In the genomic region with DNA sequence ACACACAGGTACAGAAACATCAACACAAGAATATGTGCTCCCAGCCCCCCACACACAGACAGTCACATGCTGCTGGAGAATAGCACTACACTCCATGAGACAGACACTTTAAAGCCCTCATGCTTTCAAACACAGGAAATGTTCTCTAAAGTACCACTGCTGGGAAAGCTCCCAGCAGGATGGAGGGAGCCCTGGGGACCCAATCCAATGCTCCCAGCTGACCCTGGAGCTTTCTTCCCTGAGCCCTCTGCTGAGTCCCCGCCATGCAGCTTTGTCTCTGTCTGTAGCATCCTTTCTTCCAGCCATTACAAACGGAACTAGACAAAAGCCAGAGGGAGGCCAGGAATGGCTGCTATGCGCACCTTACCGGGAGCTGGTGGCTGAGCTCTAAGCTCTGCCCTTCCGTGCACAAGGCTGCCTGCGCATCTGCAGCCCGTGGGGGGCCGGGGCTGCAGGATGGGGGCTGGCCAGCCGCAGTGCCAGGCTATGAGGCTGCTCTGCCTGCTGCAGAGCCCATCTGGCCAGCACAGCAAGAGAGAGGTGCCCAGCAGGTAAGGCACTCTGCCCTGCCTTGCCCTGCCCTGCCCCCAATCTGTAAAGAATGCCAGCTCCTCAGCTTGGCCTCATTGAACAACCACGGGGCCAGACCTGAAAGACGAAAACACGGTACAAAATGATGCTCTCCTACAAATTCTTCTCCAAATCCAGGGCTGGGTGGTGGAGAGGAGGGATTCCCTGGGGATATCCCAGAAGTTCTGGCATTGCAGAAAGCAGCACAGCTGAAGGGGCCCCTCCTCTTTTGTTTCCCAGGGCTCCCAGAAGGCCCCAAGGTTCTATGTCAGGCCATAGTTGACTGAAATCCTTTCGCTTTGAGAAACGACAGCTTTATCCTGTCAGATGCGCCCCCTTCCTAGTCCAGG, we compare ENCODE assay signal across 8 mouse cellular contexts. TPM values are rescaled to one million over a fixed set of nuclear protein-coding genes. Genes with fewer than 3 reads are reported as not detected.
A peak's percentile ranks its signal among the peaks of the same experiment; 100 is the strongest.
DNase-seq lines count a peak whose midpoint lies in the region; ATAC-seq and TF ChIP-seq lines count a peak whose summit lies in the region.

No protein-coding gene starts in this region.

- H3K27ac ChIP-seq in embryonic facial prominence, embryonic 14.5 days (replicated peaks; ENCODE audit: low read depth, low read length) = no peak overlapping the region
- H3K27ac ChIP-seq in hindbrain, postnatal 0 days = peak overlapping the region; percentile 93
- H3K27ac ChIP-seq in midbrain, embryonic 14.5 days (replicated peaks; ENCODE audit: low read depth, low read length) = peak overlapping the region; percentile 84
- no peak overlapping the region for H3K27ac ChIP-seq in liver, embryonic 12.5 days

- no peaks in the 10 kb centered on the region; the same call in 1 of the 2 replicates for H3K4me1 ChIP-seq in embryonic facial prominence, embryonic 14.5 days (ENCODE audit: control insufficient read depth, insufficient read depth, low read length)
- H3K4me1 ChIP-seq in hindbrain, postnatal 0 days (ENCODE audit: insufficient read depth, low read length) = peaks cover 14% of the 10 kb centered on the region
- H3K4me1 ChIP-seq in midbrain, embryonic 14.5 days (ENCODE audit: control insufficient read depth, insufficient read depth, low read length) = peaks cover 12% of the 10 kb centered on the region
- no peaks in the 10 kb centered on the region for H3K4me1 ChIP-seq in liver, embryonic 12.5 days

- ATAC-seq in embryonic facial prominence, embryonic 14.5 days (ENCODE audit: low read depth) = peak; percentile 53
- peak; percentile 71 for ATAC-seq in hindbrain, postnatal 0 days
- ATAC-seq in midbrain, embryonic 14.5 days (ENCODE audit: low FRiP score, low TSS enrichment) = no peak; the same call in 1 of the 2 replicates
- no peak for ATAC-seq in monocyte, adult 5-6 weeks (replicated peaks; ENCODE audit: insufficient number of reproducible peaks, low FRiP score, low TSS enrichment, poor library complexity, severe bottlenecking)
- ATAC-seq in liver, embryonic 12.5 days = no peak

- peak overlapping the region; percentile 35; the same call in 1 of the 2 replicates for H3K9ac ChIP-seq in embryonic facial prominence, embryonic 14.5 days (ENCODE audit: low read depth, low read length)
- peak overlapping the region; percentile 54 for H3K9ac ChIP-seq in hindbrain, postnatal 0 days (replicated peaks; ENCODE audit: low read length)
- peak overlapping the region; percentile 60 for H3K9ac ChIP-seq in midbrain, embryonic 14.5 days (replicated peaks; ENCODE audit: low read length)
- no peak overlapping the region for H3K9ac ChIP-seq in liver, embryonic 12.5 days

- no peaks in the 10 kb centered on the region for H3K36me3 ChIP-seq in embryonic facial prominence, embryonic 14.5 days (ENCODE audit: control insufficient read depth, insufficient read depth, low read length)
- 0 out of 2 replicates have a peak, but pooled peaks cover 3% of the 10 kb centered on the region for H3K36me3 ChIP-seq in hindbrain, postnatal 0 days (ENCODE audit: insufficient read depth, low read length)
- H3K36me3 ChIP-seq in midbrain, embryonic 14.5 days (ENCODE audit: control insufficient read depth, insufficient read depth, low read length) = 0 out of 2 replicates have a peak, but pooled peaks cover 9% of the 10 kb centered on the region
- no peaks in the 10 kb centered on the region for H3K36me3 ChIP-seq in liver, embryonic 12.5 days

- H3K4me2 ChIP-seq in embryonic facial prominence, embryonic 14.5 days (ENCODE audit: low read depth, low read length) = peak overlapping the region; percentile 23
- peak overlapping the region; percentile 52 for H3K4me2 ChIP-seq in hindbrain, postnatal 0 days (ENCODE audit: low read depth, low read length)
- peak overlapping the region; percentile 51 for H3K4me2 ChIP-seq in midbrain, embryonic 14.5 days (ENCODE audit: low read length)
- no peak overlapping the region for H3K4me2 ChIP-seq in liver, embryonic 12.5 days

- no peaks in the 10 kb centered on the region for H3K9me3 ChIP-seq in embryonic facial prominence, embryonic 14.5 days (ENCODE audit: control insufficient read depth, low read length)
- H3K9me3 ChIP-seq in hindbrain, postnatal 0 days (ENCODE audit: low read length) = no peaks in the 10 kb centered on the region
- no peaks in the 10 kb centered on the region for H3K9me3 ChIP-seq in midbrain, embryonic 14.5 days (ENCODE audit: control insufficient read depth, low read length)
- no peaks in the 10 kb centered on the region for H3K9me3 ChIP-seq in liver, embryonic 12.5 days (replicated peaks)

- intact Hi-C loops in heart, postnatal 14 days (cut with DNase I) = no loop called here

- 11% methylated on average over 13 of the region's 15 CpGs for WGBS in embryonic facial prominence, embryonic 14.5 days
- 6% methylated on average over 15 of the region's 15 CpGs for WGBS in hindbrain, postnatal 0 days
- WGBS in midbrain, embryonic 14.5 days = 6% methylated on average over 15 of the region's 15 CpGs
- WGBS in liver, embryonic 12.5 days (ENCODE audit: insufficient replicate concordance) = 43% methylated on average over 15 of the region's 15 CpGs

- H3K4me3 ChIP-seq in embryonic facial prominence, embryonic 14.5 days (ENCODE audit: low read depth, low read length) = no peak overlapping the region
- H3K4me3 ChIP-seq in hindbrain, postnatal 0 days (ENCODE audit: low read length) = peak overlapping the region; percentile 26
- H3K4me3 ChIP-seq in midbrain, embryonic 14.5 days (replicated peaks; ENCODE audit: low read depth, low read length) = peak overlapping the region; percentile 26
- H3K4me3 ChIP-seq in liver, embryonic 12.5 days = no peak overlapping the region

- no peaks in the 10 kb centered on the region for H3K27me3 ChIP-seq in embryonic facial prominence, embryonic 14.5 days (replicated peaks; ENCODE audit: control insufficient read depth, insufficient read depth, low read length)
- no peaks in the 10 kb centered on the region for H3K27me3 ChIP-seq in hindbrain, postnatal 0 days (ENCODE audit: insufficient read depth, low read length)
- H3K27me3 ChIP-seq in midbrain, embryonic 14.5 days (ENCODE audit: control insufficient read depth, insufficient read depth, low read length) = no peaks in the 10 kb centered on the region
- H3K27me3 ChIP-seq in liver, embryonic 12.5 days (replicated peaks) = peaks cover 31% of the 10 kb centered on the region

- no peak for TF ChIP-seq CTCF in hindbrain, postnatal 0 days (IDR thresholded peaks at IDR 0.05; ENCODE audit: low read depth)

- DNase-seq in heart, adult 18-20 months = peak; percentile 19 to 42
- no peak for DNase-seq in heart, postnatal 14 days
- no peak for DNase-seq in embryonic facial prominence, embryonic 14.5 days (ENCODE audit: low spot score)
- peak; percentile 50 for DNase-seq in hindbrain, postnatal 0 days (ENCODE audit: low spot score)
- peak; percentile 61 for DNase-seq in midbrain, embryonic 14.5 days
- no peak for DNase-seq in left cerebral cortex, adult 11 months (ENCODE audit: low spot score)

RNA-seq across cellular contexts. Expression of gene Papolb, which starts 20.5 kb away (rescaled TPM):
- total RNA-seq in heart, adult 18-20 months (2021) = under 1 TPM in 1 of 2 experiments, not detected in 1; 0.15 TPM
- under 1 TPM; 0.17 to 0.22 TPM for total RNA-seq in heart, postnatal 14 days (2021)
- 0.09 and 0.18 TPM in 2 replicates for polyA plus RNA-seq in embryonic facial prominence, embryonic 14.5 days (2014; fragmentation: Nextera tagmentation; extraction: Ambion mirVana)
- total RNA-seq in hindbrain, postnatal 0 days (2014; rRNA removed) = 0.32 and 0.37 TPM in 2 replicates
- 0.14 and 0.16 TPM in 2 replicates for polyA plus RNA-seq in hindbrain, postnatal 0 days (2015; fragmentation: Nextera tagmentation; extraction: Ambion mirVana)
- polyA plus RNA-seq in midbrain, embryonic 14.5 days (2014; fragmentation: Nextera tagmentation; extraction: Ambion mirVana) = 0.32 and 0.34 TPM in 2 replicates
- not detected in 3 replicates for total RNA-seq in monocyte, adult 5-6 weeks (2017)
- 0.05 TPM in 1 of 2 replicates, not detected in the other for polyA plus RNA-seq in liver, embryonic 12.5 days (2016; fragmentation: Nextera tagmentation; extraction: Ambion mirVana)

RNA-seq across cellular contexts. Expression of gene Radil, which starts 41.5 kb away (rescaled TPM):
- 1 to 10 TPM; 1.4 to 2.1 TPM for total RNA-seq in heart, adult 18-20 months (2021)
- total RNA-seq in heart, postnatal 14 days (2021) = 1 to 10 TPM; 2.8 to 3.7 TPM
- polyA plus RNA-seq in embryonic facial prominence, embryonic 14.5 days (2014; fragmentation: Nextera tagmentation; extraction: Ambion mirVana) = 5.2 and 5.4 TPM in 2 replicates
- total RNA-seq in hindbrain, postnatal 0 days (2014; rRNA removed) = 17.7 and 20.0 TPM in 2 replicates
- 11.9 and 12.4 TPM in 2 replicates for polyA plus RNA-seq in hindbrain, postnatal 0 days (2015; fragmentation: Nextera tagmentation; extraction: Ambion mirVana)
- 13.6 and 16.9 TPM in 2 replicates for polyA plus RNA-seq in midbrain, embryonic 14.5 days (2014; fragmentation: Nextera tagmentation; extraction: Ambion mirVana)
- total RNA-seq in monocyte, adult 5-6 weeks (2017) = not detected in 3 replicates
- 0.43 and 0.54 TPM in 2 replicates for polyA plus RNA-seq in liver, embryonic 12.5 days (2016; fragmentation: Nextera tagmentation; extraction: Ambion mirVana)

RNA-seq across cellular contexts. Expression of gene Ap5z1, which starts 45.7 kb away (rescaled TPM):
- total RNA-seq in heart, adult 18-20 months (2021) = 1 to 10 TPM; 5.0 to 6.0 TPM
- total RNA-seq in heart, postnatal 14 days (2021) = 1 to 10 TPM; 5.9 to 8.7 TPM
- polyA plus RNA-seq in embryonic facial prominence, embryonic 14.5 days (2014; fragmentation: Nextera tagmentation; extraction: Ambion mirVana) = 8.7 and 10.6 TPM in 2 replicates
- total RNA-seq in hindbrain, postnatal 0 days (2014; rRNA removed) = 12.8 and 22.1 TPM in 2 replicates
- 7.5 and 7.9 TPM in 2 replicates for polyA plus RNA-seq in hindbrain, postnatal 0 days (2015; fragmentation: Nextera tagmentation; extraction: Ambion mirVana)
- 12.6 and 13.9 TPM in 2 replicates for polyA plus RNA-seq in midbrain, embryonic 14.5 days (2014; fragmentation: Nextera tagmentation; extraction: Ambion mirVana)
- 6.7 to 13.7 TPM (median 6.9 TPM) in 3 replicates for total RNA-seq in monocyte, adult 5-6 weeks (2017)
- 6.8 and 7.4 TPM in 2 replicates for polyA plus RNA-seq in liver, embryonic 12.5 days (2016; fragmentation: Nextera tagmentation; extraction: Ambion mirVana)

Comparison
In these comparisons a context has a peak if more than half of its experiments do, and no peak if none do; other contexts are left out.
1. DNase-seq: peak in heart, adult 18-20 months (2 of 2), hindbrain, postnatal 0 days (single experiment) and midbrain, embryonic 14.5 days (single experiment); none in heart, postnatal 14 days (0 of 2), embryonic facial prominence, embryonic 14.5 days (single experiment) and left cerebral cortex, adult 11 months (single experiment).
2. ATAC-seq: peak in embryonic facial prominence, embryonic 14.5 days (single experiment) and hindbrain, postnatal 0 days (single experiment); none in midbrain, embryonic 14.5 days (single experiment), monocyte, adult 5-6 weeks (single experiment) and liver, embryonic 12.5 days (single experiment).
3. H3K27ac ChIP-seq: peak in hindbrain, postnatal 0 days (single experiment) and midbrain, embryonic 14.5 days (single experiment); none in embryonic facial prominence, embryonic 14.5 days (single experiment) and liver, embryonic 12.5 days (single experiment).
4. H3K4me3 ChIP-seq: peak in hindbrain, postnatal 0 days (single experiment) and midbrain, embryonic 14.5 days (single experiment); none in embryonic facial prominence, embryonic 14.5 days (single experiment) and liver, embryonic 12.5 days (single experiment).